Mouse (Mus musculus) lung, postnatal 0 days (tissue): Measurements from ENCODE around the gene Zp1.

Experiments used
- CTCF ChIP-seq: IDR thresholded peaks from 2 replicates; pipeline ENCODE4 v1.5.1; 2016; ENCODE audit warnings: antibody characterized with exemption, mild to moderate bottlenecking
- EP300 ChIP-seq: IDR thresholded peaks from 2 replicates; pipeline ENCODE4 v1.6.1; 2016; ENCODE audit warnings: antibody characterized with exemption, mild to moderate bottlenecking, control low read depth

GRCm38 (mm10) chr19:10895708-10896107 lies 24.7 kb downstream of the Zp1 start:
- TF ChIP-seq CTCF (no peak), EP300 (no peak)
